Mouse (Mus musculus) ES-Bruce4 (cell line): ENCODE measurements around the gene Fkbp1b.

Experiments
- CTCF ChIP-seq: IDR thresholded peaks from one replicate; pipeline ENCODE4 v1.8.1; 2011; ENCODE audit warnings: low read depth, low read length
- EP300 ChIP-seq: IDR thresholded peaks from 2 replicates; pipeline ENCODE4 v1.6.1; 2011; ENCODE audit warnings: low read depth, low read length; ENCODE audit not compliant: insufficient read depth
- POLR2A ChIP-seq: IDR thresholded peaks from one replicate; pipeline ENCODE4 v1.8.1; 2011; ENCODE audit warnings: low read length; ENCODE audit not compliant: insufficient read depth

GRCm38 (mm10) chr12:4872273-4872672 is 30.9 kb upstream of the Fkbp1b start:
- no peak for TF ChIP-seq CTCF
- TF ChIP-seq POLR2A: no peak
- no peak for TF ChIP-seq EP300
